Mouse (Mus musculus) liver, embryonic 14.5 days (tissue): ENCODE data around the gene Cnmd.

Experiments used
- CTCF ChIP-seq: IDR thresholded peaks from 2 replicates; pipeline ENCODE4 v1.5.1; 2016; ENCODE audit warnings: antibody characterized with exemption, low read depth, control low read depth
- EP300 ChIP-seq: IDR thresholded peaks from 2 replicates; pipeline ENCODE4 v1.6.1; 2016; ENCODE audit warnings: antibody characterized with exemption, low read depth

GRCm38 (mm10) chr14:79662001-79662400 is at the start of gene Cnmd:
- TF ChIP-seq CTCF: no peak
- TF ChIP-seq EP300: no peak
